Mouse (Mus musculus) liver, embryonic 15.5 days (tissue): ENCODE data around the gene Camk1d. TPM values are rescaled to one million over a fixed set of nuclear protein-coding genes. Genes with fewer than 3 reads are reported as not detected.
"Not testable (repeated sequence)": the region's sequence is repeated elsewhere in the genome, so short reads cannot be mapped to it uniquely, and the experiment has no call there.

Source experiments
- ATAC-seq: fragments of 200-750 bp; cut with Nextera tagmentation; 2 replicates; pipeline ENCODE4 v1.8.0; 2017; ENCODE audit warnings: moderate number of reproducible peaks, mild to moderate bottlenecking, moderate library complexity; ENCODE audit not compliant: insufficient read depth
- H3K27ac ChIP-seq: fragments of 300-500 bp; sonication (generic); replicated peaks from 2 replicates; pipeline ENCODE4 v1.5.1; 2015; ENCODE audit warnings: mild to moderate bottlenecking, inconsistent platforms
- H3K27me3 ChIP-seq: fragments of 300-500 bp; sonication (generic); 2 replicates; pipeline ENCODE4 v1.6.1; 2015; ENCODE audit warnings: mild to moderate bottlenecking, inconsistent platforms
- H3K36me3 ChIP-seq: fragments of 300-500 bp; sonication (generic); replicated peaks from 2 replicates; pipeline ENCODE4 v1.6.1; 2015; ENCODE audit warnings: moderate library complexity, mild to moderate bottlenecking, inconsistent platforms
- H3K4me1 ChIP-seq: fragments of 300-500 bp; sonication (generic); replicated peaks from 2 replicates; pipeline ENCODE4 v1.6.1; 2015; ENCODE audit warnings: inconsistent platforms
- H3K4me2 ChIP-seq: fragments of 300-500 bp; sonication (generic); 2 replicates; pipeline ENCODE4 v1.6.1; 2015; ENCODE audit warnings: moderate library complexity, mild to moderate bottlenecking, inconsistent platforms
- H3K4me3 ChIP-seq: fragments of 300-500 bp; sonication (generic); replicated peaks from 2 replicates; pipeline ENCODE4 v1.5.1; 2015; ENCODE audit warnings: mild to moderate bottlenecking, inconsistent platforms
- H3K9ac ChIP-seq: fragments of 300-500 bp; sonication (generic); 2 replicates; pipeline ENCODE4 v1.6.1; 2015; ENCODE audit warnings: moderate library complexity, mild to moderate bottlenecking, inconsistent platforms
- H3K9me3 ChIP-seq: fragments of 300-500 bp; sonication (generic); replicated peaks from 2 replicates; pipeline ENCODE4 v1.6.1; 2016; ENCODE audit warnings: inconsistent platforms
- WGBS: fragments of 180-500 bp; shearing (Covaris S2); methylation state at CpG from one replicate; pipeline ENCODE4 v1.1.7; 2015; ENCODE audit warnings: mixed read lengths; ENCODE audit not compliant: insufficient replicate concordance; 5-methylcytosine and 5-hydroxymethylcytosine counted together
- polyA plus RNA-seq: library from polyadenylated mRNA; unstranded; fragments of >200 nt; fragmentation: Nextera tagmentation; extraction: Ambion mirVana; gene quantifications from 2 replicates; pipeline ENCODE4 v1.2.1, GENCODE M21; 2015

Camk1d gene
- polyA plus RNA-seq, 1 experiment from 2014 or later: 1.5 TPM

DNA sequence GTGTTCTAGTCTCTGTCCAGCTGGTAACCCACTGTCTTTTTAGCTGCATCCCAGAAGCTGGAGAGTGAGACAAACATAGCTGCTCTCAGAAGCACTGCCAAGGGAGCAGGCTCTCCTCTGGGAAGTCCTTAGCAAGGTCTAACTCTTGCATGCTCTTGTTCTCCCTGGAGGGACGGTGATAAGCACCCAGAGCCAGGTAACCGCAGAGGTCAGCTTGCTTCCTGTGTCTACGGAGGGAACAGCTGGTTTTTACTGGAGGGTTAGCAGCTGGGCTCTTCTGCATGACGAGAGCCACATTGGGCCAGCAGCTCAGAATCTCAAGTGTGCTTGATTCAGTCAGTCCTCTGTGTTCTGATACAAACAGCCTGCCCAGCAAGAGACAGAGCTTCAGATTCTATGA lies 425.7 kb downstream of the Camk1d start:
- ATAC-seq: no peak
- Histone ChIP-seq H3K27me3 (no peaks in the 10 kb centered on the region), H3K4me3 (no peak overlapping the region), H3K9ac (no peak overlapping the region), H3K9me3 (no peaks in the 10 kb centered on the region), H3K36me3 (no peaks in the 10 kb centered on the region), H3K27ac (no peak overlapping the region), H3K4me1 (no peaks in the 10 kb centered on the region), H3K4me2 (no peak overlapping the region)
- 35% methylated on average over 4 of the region's 4 CpGs for WGBS

DNA sequence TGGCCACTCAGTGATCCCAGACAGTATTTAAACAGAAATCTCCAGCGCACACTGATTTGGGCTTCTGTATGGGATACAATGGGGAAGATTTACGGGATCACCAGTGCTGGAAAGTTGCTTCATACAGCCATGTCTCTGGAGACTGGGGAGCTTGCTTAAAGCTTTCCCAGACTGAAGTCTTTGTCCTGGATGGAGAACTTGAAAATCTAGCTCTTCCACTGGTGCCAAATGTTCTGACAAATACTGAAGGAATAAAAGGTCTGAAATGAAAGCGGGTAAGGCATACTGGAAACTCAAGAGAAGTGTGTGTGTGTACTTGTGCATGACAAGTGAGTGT lies 427.3 kb downstream of the Camk1d start:
- Histone ChIP-seq H3K9me3 (no peaks in the 10 kb centered on the region), H3K4me1 (no peaks in the 10 kb centered on the region), H3K27ac (no peak overlapping the region), H3K9ac (no peak overlapping the region), H3K36me3 (no peaks in the 10 kb centered on the region), H3K27me3 (no peaks in the 10 kb centered on the region), H3K4me3 (no peak overlapping the region), H3K4me2 (no peak overlapping the region)
- no peak for ATAC-seq
- WGBS: 73% methylated on average over 3 of the region's 3 CpGs

DNA sequence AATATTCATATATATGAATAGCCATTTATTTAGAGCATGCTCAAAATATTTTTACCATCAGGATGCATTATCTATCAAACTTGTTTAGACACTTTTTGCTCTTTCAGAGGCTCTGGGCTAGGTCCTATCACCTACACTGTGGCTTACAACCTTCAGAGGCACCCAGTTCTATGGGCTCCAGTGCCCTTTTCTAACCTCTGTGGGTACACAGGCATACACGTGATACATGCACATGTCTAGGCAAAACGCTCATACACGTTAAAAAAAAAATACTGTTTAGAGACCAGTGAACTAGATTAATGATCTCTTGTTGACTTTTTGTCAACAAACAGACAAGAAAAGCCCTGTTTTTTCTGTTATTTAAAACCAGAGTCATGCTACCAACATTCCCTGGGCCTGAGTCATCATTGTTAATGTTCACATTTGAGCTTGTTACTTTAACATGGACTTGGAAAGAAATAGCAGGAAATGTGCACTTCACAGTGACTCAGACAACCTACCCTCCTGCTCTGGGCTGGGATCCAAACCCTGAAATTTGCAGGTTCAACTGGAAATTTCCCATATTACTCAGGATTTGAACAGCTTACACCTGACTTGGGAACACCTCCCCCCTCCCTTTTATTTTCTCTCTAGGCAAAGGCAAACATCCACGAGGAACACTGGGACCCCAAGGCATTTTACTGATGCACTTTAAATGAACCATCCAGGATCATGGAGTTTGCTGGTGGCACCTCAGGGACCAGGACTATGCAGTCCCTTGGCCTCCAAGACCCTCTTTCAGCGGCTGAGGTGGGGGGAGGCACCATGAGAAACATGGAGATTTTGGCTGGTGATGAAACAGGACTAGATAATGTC lies 427.9 kb downstream of the Camk1d start:
- no peaks in the 10 kb centered on the region for H3K4me1 ChIP-seq
- no peaks in the 10 kb centered on the region for H3K36me3 ChIP-seq
- no peak overlapping the region for H3K9ac ChIP-seq
- H3K9me3 ChIP-seq: no peaks in the 10 kb centered on the region
- no peak overlapping the region for H3K4me2 ChIP-seq
- no peak overlapping the region for H3K27ac ChIP-seq
- ATAC-seq: no peak
- no peak overlapping the region for H3K4me3 ChIP-seq
- no peaks in the 10 kb centered on the region for H3K27me3 ChIP-seq
- 47% methylated on average over 5 of the region's 5 CpGs for WGBS

DNA sequence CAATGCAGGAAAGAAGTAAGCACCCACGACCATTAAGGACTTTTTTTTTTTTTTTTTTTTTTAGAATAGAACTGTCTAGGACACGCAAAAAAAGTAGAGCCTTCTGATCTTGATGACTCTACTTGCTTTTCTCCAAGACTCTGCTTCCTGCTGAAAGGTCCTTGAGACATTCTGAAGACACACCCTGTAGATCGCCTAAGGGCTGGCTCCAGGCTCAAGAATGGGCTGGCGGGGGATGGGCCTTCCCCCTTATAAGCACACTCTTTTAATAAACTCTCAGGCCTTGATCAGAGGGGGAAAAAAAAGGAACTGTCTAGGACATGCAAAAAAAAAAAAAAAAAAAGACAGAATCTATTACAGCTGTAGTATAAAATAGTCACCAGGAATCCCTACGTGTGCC lies 430.0 kb downstream of the Camk1d start:
- WGBS: 65% methylated on average over 5 of the region's 5 CpGs
- Histone ChIP-seq H3K9me3 (no peaks in the 10 kb centered on the region), H3K4me1 (no peaks in the 10 kb centered on the region), H3K4me2 (no peak overlapping the region), H3K9ac (no peak overlapping the region), H3K36me3 (no peaks in the 10 kb centered on the region), H3K27me3 (no peaks in the 10 kb centered on the region), H3K27ac (no peak overlapping the region), H3K4me3 (no peak overlapping the region)
- no peak for ATAC-seq

DNA sequence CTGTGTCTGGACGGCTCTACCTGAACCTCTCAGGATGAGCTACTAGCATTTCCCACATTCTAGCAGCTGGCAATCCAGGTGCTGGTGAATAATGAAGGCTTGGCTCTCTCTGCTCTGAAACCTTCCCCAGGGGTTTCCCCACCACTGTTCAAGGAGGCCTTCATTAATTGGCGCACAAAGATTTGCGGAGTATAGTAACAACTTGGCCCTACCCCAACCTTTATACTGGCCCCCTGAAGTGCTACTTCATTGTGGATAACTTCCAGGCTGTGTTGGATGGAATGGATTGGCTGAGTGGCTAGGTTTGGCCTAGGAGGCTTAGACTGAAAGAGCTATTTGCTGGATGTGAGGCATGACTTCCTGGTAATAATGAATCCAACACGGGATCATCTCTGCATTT lies 431.7 kb downstream of the Camk1d start:
- no peaks in the 10 kb centered on the region for H3K9me3 ChIP-seq
- no peaks in the 10 kb centered on the region for H3K36me3 ChIP-seq
- no peak overlapping the region for H3K9ac ChIP-seq
- no peak overlapping the region for H3K4me3 ChIP-seq
- no peaks in the 10 kb centered on the region for H3K27me3 ChIP-seq
- H3K27ac ChIP-seq: no peak overlapping the region
- 73% methylated on average over 4 of the region's 4 CpGs for WGBS
- ATAC-seq: no peak
- no peak overlapping the region for H3K4me2 ChIP-seq
- no peaks in the 10 kb centered on the region for H3K4me1 ChIP-seq

DNA sequence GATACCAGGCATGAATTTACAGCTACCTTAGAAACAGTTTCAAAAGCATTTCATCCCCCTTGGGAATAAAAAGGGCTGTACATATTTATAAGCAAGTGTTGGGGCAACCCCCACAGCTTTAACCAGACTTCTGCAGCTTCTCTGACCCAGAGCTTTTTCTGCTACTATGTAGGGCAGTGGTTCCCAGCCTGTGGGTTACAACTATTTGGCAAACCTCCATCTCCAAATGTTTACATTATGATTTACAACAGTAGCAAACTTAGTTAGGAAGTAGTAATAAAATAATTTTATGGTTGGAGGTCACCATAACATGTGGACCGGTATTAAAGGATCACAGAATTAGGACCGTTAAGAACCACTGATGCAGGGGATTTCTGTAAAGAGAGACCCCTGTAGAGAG lies 446.3 kb downstream of the Camk1d start:
- H3K4me3 ChIP-seq: no peak overlapping the region
- H3K9ac ChIP-seq: no peak overlapping the region
- H3K27ac ChIP-seq: no peak overlapping the region
- H3K9me3 ChIP-seq: no peaks in the 10 kb centered on the region
- no peaks in the 10 kb centered on the region for H3K27me3 ChIP-seq
- no peak for ATAC-seq
- no peaks in the 10 kb centered on the region for H3K36me3 ChIP-seq
- 72% methylated on average over 2 of the region's 2 CpGs for WGBS
- H3K4me1 ChIP-seq: no peaks in the 10 kb centered on the region
- H3K4me2 ChIP-seq: no peak overlapping the region

DNA sequence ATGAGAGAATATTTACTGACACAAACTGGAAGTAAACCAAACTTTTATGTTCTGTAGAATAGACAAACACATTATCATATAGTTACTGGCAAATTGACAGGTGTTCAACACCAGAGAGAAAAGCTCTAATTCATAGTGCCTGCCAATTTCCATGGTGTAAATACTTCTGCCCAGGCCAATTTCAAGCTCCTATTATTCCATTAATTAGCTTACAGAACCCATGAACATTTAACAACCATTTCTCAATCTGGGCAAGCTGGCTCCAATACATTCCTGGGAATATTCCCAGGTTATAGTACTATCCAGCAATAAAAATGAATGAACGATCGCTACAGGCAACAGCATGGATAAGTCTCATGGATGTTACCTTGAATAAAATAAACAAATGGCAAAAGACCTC lies 452.0 kb downstream of the Camk1d start:
- H3K27ac ChIP-seq: no peak overlapping the region
- H3K9me3 ChIP-seq: no peaks in the 10 kb centered on the region
- 70% methylated on average over 2 of the region's 2 CpGs for WGBS

DNA sequence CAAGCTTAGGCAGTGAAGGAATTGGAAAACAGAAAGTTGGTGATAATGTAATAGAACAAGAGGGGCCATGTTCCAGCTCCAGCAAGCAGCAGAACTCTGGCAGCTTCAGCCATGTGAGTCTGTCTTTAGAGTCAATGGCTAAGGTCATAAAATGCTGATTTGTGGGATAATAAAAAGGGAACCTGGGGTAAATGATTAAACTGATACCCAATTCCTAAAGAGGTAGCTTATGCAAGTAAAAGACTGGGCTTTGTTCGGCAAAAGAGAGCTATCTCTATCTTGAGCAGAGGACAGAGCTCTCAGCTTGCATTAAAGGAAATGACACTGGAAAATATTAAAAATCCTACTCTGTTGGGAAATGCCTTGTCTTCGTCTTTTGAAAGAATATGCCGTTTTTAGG lies 456.1 kb downstream of the Camk1d start:
- H3K27me3 ChIP-seq: no peaks in the 10 kb centered on the region
- no peaks in the 10 kb centered on the region for H3K4me1 ChIP-seq
- 51% methylated on average over 3 of the region's 3 CpGs for whole genome bisulfite sequencing
- no peak overlapping the region for H3K27ac ChIP-seq
- no peaks in the 10 kb centered on the region for H3K36me3 ChIP-seq
- H3K4me3 ChIP-seq: no peak overlapping the region
- no peaks in the 10 kb centered on the region for H3K9me3 ChIP-seq
- no peak overlapping the region for H3K9ac ChIP-seq
- no peak for ATAC-seq
- H3K4me2 ChIP-seq: no peak overlapping the region

More for the DNA sequence above, 452.0 kb downstream of the Camk1d start:
- H3K4me2 ChIP-seq: no peak overlapping the region
- H3K27me3 ChIP-seq: no peaks in the 10 kb centered on the region
- ATAC-seq: no peak
- H3K9ac ChIP-seq: no peak overlapping the region
- H3K4me1 ChIP-seq: no peaks in the 10 kb centered on the region
- H3K36me3 ChIP-seq: no peaks in the 10 kb centered on the region
- no peak overlapping the region for H3K4me3 ChIP-seq

DNA sequence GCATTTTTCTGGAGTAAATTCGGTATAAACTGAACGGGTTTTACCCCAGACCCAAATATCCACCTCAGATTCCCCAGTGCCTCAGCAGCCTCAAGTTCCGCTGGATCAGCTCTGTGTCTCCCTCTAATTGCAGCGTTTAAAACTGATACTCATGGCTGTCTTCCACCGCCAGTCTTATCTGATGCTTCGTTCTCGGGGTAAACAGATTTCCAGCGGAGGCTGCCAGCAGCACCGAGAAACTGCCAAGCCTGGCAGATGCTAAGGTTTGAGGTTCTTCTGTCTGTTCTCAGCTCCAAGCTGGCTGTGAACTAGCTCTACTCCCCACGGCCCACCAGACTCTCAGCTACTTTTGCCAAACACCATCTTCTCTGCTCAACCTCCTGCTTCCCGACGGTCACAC lies 464.3 kb downstream of the Camk1d start:
- Histone ChIP-seq H3K27me3 (no peaks in the 10 kb centered on the region), H3K27ac (no peak overlapping the region), H3K9me3 (no peaks in the 10 kb centered on the region), H3K4me1 (no peaks in the 10 kb centered on the region; the same call in 1 of the 2 replicates), H3K36me3 (no peaks in the 10 kb centered on the region), H3K4me2 (no peak overlapping the region), H3K4me3 (no peak overlapping the region), H3K9ac (no peak overlapping the region)
- no peak for ATAC-seq
- WGBS: 53% methylated on average over 12 of the region's 12 CpGs

DNA sequence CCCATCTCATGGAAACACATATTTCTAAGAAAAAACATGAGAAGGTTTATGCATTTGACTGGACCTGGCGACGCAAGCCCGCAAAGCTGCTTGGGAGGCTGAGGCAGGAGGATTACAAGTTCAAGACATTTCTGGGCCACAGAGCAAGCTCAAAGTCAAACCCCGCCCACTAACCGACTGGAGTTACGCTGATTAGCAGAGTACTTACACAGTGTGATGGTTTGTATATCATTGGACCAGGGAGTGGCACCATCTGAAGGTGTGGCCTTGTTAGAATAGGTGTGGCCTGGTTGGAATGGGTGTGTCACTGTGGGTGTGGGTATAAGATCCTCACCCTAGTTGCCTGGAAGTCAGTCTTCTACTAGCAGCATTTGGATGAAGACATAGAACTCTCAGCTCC lies 465.1 kb downstream of the Camk1d start:
- not testable (repeated sequence) for H3K9me3 ChIP-seq, H3K4me1 ChIP-seq, H3K9ac ChIP-seq, ATAC-seq, H3K4me2 ChIP-seq, H3K27ac ChIP-seq, H3K27me3 ChIP-seq, H3K4me3 ChIP-seq, H3K36me3 ChIP-seq
- whole genome bisulfite sequencing: 77% methylated on average over 6 of the region's 6 CpGs
